In genomic region chr3:96992526-96992925, GRCm38 (mm10) we compare ENCODE assay signal across 26 mouse cellular contexts.
DNase-seq lines count a peak whose midpoint lies in the region; ATAC-seq and TF ChIP-seq lines count a peak whose summit lies in the region.
"Had no signal": no experiment of that assay in that cellular context is flagged by ENCODE, and none has a peak within 500 bp of the region (broad histone marks: within the 10 kb centered on the region; RNA-seq: fewer than 3 reads in every experiment).

No protein-coding gene starts in this region.

- H3K4me3 ChIP-seq in heart, embryonic 11.5 days (ENCODE audit: low read depth, low read length) = no peak overlapping the region

- peaks cover 4% of the 10 kb centered on the region; the same call in 1 of the 2 replicates for H3K4me1 ChIP-seq in heart, embryonic 11.5 days (ENCODE audit: control insufficient read depth, insufficient read depth, low read length)

- 31% methylated on average over 3 of the region's 3 CpGs for WGBS in heart, embryonic 11.5 days (ENCODE audit: insufficient replicate concordance)

- no peaks in the 10 kb centered on the region for H3K36me3 ChIP-seq in heart, embryonic 11.5 days (ENCODE audit: control insufficient read depth, insufficient read depth, low read length)
- H3K36me3 ChIP-seq: G1E had no signal

- no peaks in the 10 kb centered on the region for H3K9me3 ChIP-seq in heart, embryonic 11.5 days (replicated peaks; ENCODE audit: control insufficient read depth, low read length)
- H3K9me3 ChIP-seq: G1E had no signal

- DNase-seq in ES-CJ7 (ENCODE audit: low read depth, low spot score) (peak; percentile 15), R1 (ENCODE audit: low read depth, low spot score) (peak; percentile 77), ZHBTc4 (ENCODE audit: low read depth, low spot score) (peak; percentile 56)
- peak; percentile 11 for DNase-seq in brain, embryonic 14.5 days (ENCODE audit: low read depth)
- no peak for DNase-seq in kidney, postnatal 25 days
- DNase-seq in cerebellum, postnatal 10 days = no peak
- no peak for DNase-seq in spleen, postnatal 10 days (ENCODE audit: low spot score in 2 of 2)
- DNase-seq: adrenal gland, adult 2 months; adrenal gland, adult 8-10 months; adrenal gland, postnatal 10 days; adrenal gland, postnatal 14 days; adrenal gland, postnatal 25 days; adrenal gland, postnatal 36 days; B cell, adult 2 months; cerebellum, adult 11 months; cerebellum, adult 11-12 months; cerebellum, adult 18-20 months; cerebellum, adult 2 months; cerebellum, adult 8-10 months; cerebellum, adult 9-10 months had no signal

- ATAC-seq in heart, embryonic 11.5 days (replicated peaks; ENCODE audit: insufficient number of reproducible peaks, low FRiP score, low TSS enrichment) = no peak
- ATAC-seq: activated CD4-positive, CD25-positive, alpha-beta regulatory T cell, adult 4 months; CD4-positive, CD25-positive, alpha-beta regulatory T cell, adult 4 months; Patski had no signal

- H3K4me2 ChIP-seq in heart, embryonic 11.5 days = no peak overlapping the region

- no peak for TF ChIP-seq CTCF in brain, embryonic 14.5 days (IDR thresholded peaks at IDR 0.05; ENCODE audit: borderline replicate concordance, extremely low read depth, insufficient read depth, insufficient read length)

- no peak overlapping the region for H3K9ac ChIP-seq in heart, embryonic 11.5 days (ENCODE audit: low read depth, low read length)

- no peak for TF ChIP-seq POLR2A in brain, embryonic 14.5 days (IDR thresholded peaks at IDR 0.05; ENCODE audit: borderline replicate concordance, extremely low read depth, insufficient read depth, insufficient read length, poor library complexity, severe bottlenecking)

- H3K27ac ChIP-seq in heart, embryonic 11.5 days (ENCODE audit: low read depth, low read length) = no peak overlapping the region

- no peaks in the 10 kb centered on the region for H3K27me3 ChIP-seq in heart, embryonic 11.5 days (ENCODE audit: control insufficient read depth, insufficient read depth, low read length)
- H3K27me3 ChIP-seq: CH12.LX, Patski had no signal

Comparison
In these comparisons a context has a peak if more than half of its experiments do, and no peak if none do; other contexts are left out.
1. DNase-seq: peak in ES-CJ7 (single experiment), R1 (single experiment), ZHBTc4 (single experiment) and brain, embryonic 14.5 days (single experiment); none in kidney, postnatal 25 days (0 of 2), cerebellum, postnatal 10 days (0 of 2) and spleen, postnatal 10 days (0 of 2).